Mouse (Mus musculus): ENCODE measurements at regions not wholly inside any gene's neighbourhood (a gene's known extent, or its start where the extent isn't known, plus 50 kb on each side); places are given as distances from the start of the nearest gene placed in this dataset.

- peak; percentile 18 for DNase-seq
Observed at GRCm38 (mm10) chr5:54258087-54258733, 259.9 kb downstream of the Stim2 start.

- no peak for DNase-seq
Observed at GRCm38 (mm10) chr5:54264867-54265434, 266.7 kb downstream of the Stim2 start.

GRCm38 (mm10) chr5:54267905-54268590 lies 269.7 kb downstream of the Stim2 start:
- no peak for DNase-seq

- no peak for DNase-seq
Observed at GRCm38 (mm10) chr5:54279357-54279756, 281.1 kb downstream of the Stim2 start.

GRCm38 (mm10) chr5:54280670-54281069 lies 282.4 kb downstream of the Stim2 start:
- peak; percentile 48 for DNase-seq

- no peak for DNase-seq
Observed at GRCm38 (mm10) chr5:54281121-54281520, 282.8 kb downstream of the Stim2 start.

GRCm38 (mm10) chr5:54290372-54291080 lies 292.2 kb downstream of the Stim2 start:
- DNase-seq = no peak

GRCm38 (mm10) chr5:54291940-54292339 lies 293.6 kb downstream of the Stim2 start:
- no peak for DNase-seq

GRCm38 (mm10) chr5:54313660-54314279 lies 315.5 kb downstream of the Stim2 start:
- DNase-seq = no peak

GRCm38 (mm10) chr5:54330415-54330814 lies 332.1 kb downstream of the Stim2 start:
- DNase-seq = no peak

GRCm38 (mm10) chr5:54342976-54343375 lies 344.7 kb downstream of the Stim2 start:
- DNase-seq = no peak

GRCm38 (mm10) chr5:54343432-54343831 lies 345.1 kb downstream of the Stim2 start:
- no peak for DNase-seq

GRCm38 (mm10) chr5:54348820-54349596 lies 350.7 kb downstream of the Stim2 start:
- no peak for DNase-seq

GRCm38 (mm10) chr5:54349775-54350332 lies 351.6 kb downstream of the Stim2 start:
- DNase-seq = no peak

- no peak for DNase-seq
Observed at GRCm38 (mm10) chr5:54356105-54356504, 357.8 kb downstream of the Stim2 start.

GRCm38 (mm10) chr5:54357501-54357900 lies 359.2 kb downstream of the Stim2 start:
- DNase-seq = no peak

- no peak for DNase-seq
Observed at GRCm38 (mm10) chr5:54358221-54358620, 359.9 kb downstream of the Stim2 start.
